Mouse (Mus musculus) ES-E14 (cell line): ENCODE data around the gene Gm29582.
"Not testable (repeated sequence)": the region's sequence is repeated elsewhere in the genome, so short reads cannot be mapped to it uniquely, and the experiment has no call there.

Experiments used
- CHD2 ChIP-seq: IDR thresholded peaks from 2 replicates; pipeline ENCODE4 v1.6.1; 2014; ENCODE audit warnings: mild to moderate bottlenecking, low read depth, low read length, inconsistent platforms
- MAFK ChIP-seq: IDR thresholded peaks from 2 replicates; pipeline ENCODE4 v1.6.1; 2014; ENCODE audit warnings: mild to moderate bottlenecking, low read depth, low read length, inconsistent platforms; ENCODE audit not compliant: insufficient read depth
- ZC3H11A ChIP-seq: IDR thresholded peaks from 2 replicates; pipeline ENCODE4 v1.6.1; 2012; ENCODE audit warnings: low read depth, mild to moderate bottlenecking, inconsistent platforms, low read length, borderline replicate concordance
- ZNF384 ChIP-seq: IDR thresholded peaks from 2 replicates; pipeline ENCODE4 v1.6.1; 2012; ENCODE audit warnings: low read depth, low read length, inconsistent platforms

DNA sequence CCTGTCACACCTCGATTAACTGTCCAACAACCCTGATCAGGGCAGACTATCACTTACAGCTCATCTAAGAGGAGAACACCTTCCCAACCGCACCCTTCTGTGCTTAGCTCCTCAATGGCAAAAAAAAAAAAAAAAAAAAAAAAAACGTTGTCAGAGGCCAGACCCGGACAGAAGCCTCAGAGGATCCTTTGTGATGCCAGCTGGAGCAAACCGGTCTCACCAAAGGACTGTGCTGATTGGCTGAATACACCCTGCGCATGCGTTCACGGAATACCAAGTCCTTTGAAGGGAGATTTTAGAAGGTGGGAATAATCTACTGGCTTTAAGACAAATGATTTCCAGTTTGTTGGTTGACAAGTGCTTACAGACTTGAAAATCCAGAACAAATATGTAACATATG is at the start of gene Gm29582:
- TF ChIP-seq ZC3H11A, ZNF384, MAFK, CHD2: not testable (repeated sequence)
